Mouse (Mus musculus) heart, postnatal 14 days (tissue): Measurements from ENCODE around the gene Lrrc8d. TPM values are rescaled to one million over a fixed set of nuclear protein-coding genes. Genes with fewer than 3 reads are reported as not detected.
"Not testable (repeated sequence)": the region's sequence is repeated elsewhere in the genome, so short reads cannot be mapped to it uniquely, and the experiment has no call there.

ENCODE experiments used
- DNase-seq, 2 experiments: peaks; one replicate each; pipeline ENCODE4 v3.0.0; 2021 to 2022
- intact Hi-C: fragments of 180-260 bp; cut with DNase I; formaldehyde crosslinking; loops from one replicate; pipeline ENCODE4 v1.15.1; 2025
- total RNA-seq, 2 experiments: library from RNA; stranded (reverse); gene quantifications; 2 replicates each; pipeline ENCODE4 v1.2.3; 2021

Lrrc8d gene
- total RNA-seq, 2 experiments from 2014 or later = 11.6 to 14.9 TPM

- intact Hi-C loops = loop anchor here (10.0 kb wide), 1 partner anchor 279 kb away; no protein-coding TSS in a partner anchor
- no peak for DNase-seq
Measured at GRCm38 (mm10) chr5:105683912-105684350, 15.8 kb upstream of the Lrrc8d start.

- peak; percentile 78 to 89 for DNase-seq
- intact Hi-C loops = loop anchor here (10.0 kb wide), 1 partner anchor 280 kb away; no protein-coding TSS in a partner anchor
Measured at GRCm38 (mm10) chr5:105684861-105685600, 14.7 kb upstream of the Lrrc8d start.

- intact Hi-C loops = loop anchor here (10.0 kb wide), 1 partner anchor 281 kb away; no protein-coding TSS in a partner anchor
- DNase-seq = not testable (repeated sequence)
Measured at GRCm38 (mm10) chr5:105685780-105686305, 13.9 kb upstream of the Lrrc8d start.

- DNase-seq = no peak
- intact Hi-C loops = loop anchor here (10.0 kb wide), 1 partner anchor 282 kb away; no protein-coding TSS in a partner anchor
Measured at GRCm38 (mm10) chr5:105686331-105686995, 13.3 kb upstream of the Lrrc8d start.

- intact Hi-C loops = no loop called here
- DNase-seq = no peak
Measured at GRCm38 (mm10) chr5:105690502-105691454, 9.0 kb upstream of the Lrrc8d start.

- peak; percentile 42 to 54 for DNase-seq
- intact Hi-C loops = no loop called here
Measured at GRCm38 (mm10) chr5:105691645-105692044, 8.1 kb upstream of the Lrrc8d start.

- intact Hi-C loops = no loop called here
- DNase-seq = no peak
Measured at GRCm38 (mm10) chr5:105694339-105694930, 5.3 kb upstream of the Lrrc8d start.

- intact Hi-C loops = no loop called here
- DNase-seq = no peak
Measured at GRCm38 (mm10) chr5:105696049-105696448, 3.7 kb upstream of the Lrrc8d start.

- DNase-seq = no peak
- intact Hi-C loops = no loop called here
Measured at GRCm38 (mm10) chr5:105697886-105698285, 1.9 kb upstream of the Lrrc8d start.

GRCm38 (mm10) chr5:105698694-105699093 is 1.1 kb upstream of the Lrrc8d start:
- DNase-seq = peak in 1 of 2 experiments; percentile 34
- intact Hi-C loops = no loop called here

GRCm38 (mm10) chr5:105700070-105700851 is 492 bp downstream of the Lrrc8d start:
- peak; percentile 79 to 80 for DNase-seq
- intact Hi-C loops = loop anchor here (5.0 kb wide), 1 partner anchor 92 kb away; no protein-coding TSS in a partner anchor

- DNase-seq = no peak
- intact Hi-C loops = loop anchor here (5.0 kb wide), 1 partner anchor 91 kb away; no protein-coding TSS in a partner anchor
Measured at GRCm38 (mm10) chr5:105701326-105701725, 1.6 kb downstream of the Lrrc8d start.

GRCm38 (mm10) chr5:105701844-105702243 is 2.1 kb downstream of the Lrrc8d start:
- intact Hi-C loops = loop anchor here (5.0 kb wide), 1 partner anchor 90 kb away; no protein-coding TSS in a partner anchor
- DNase-seq = no peak

GRCm38 (mm10) chr5:105702580-105703285 is 3.0 kb downstream of the Lrrc8d start:
- intact Hi-C loops = loop anchor here (5.0 kb wide), 1 partner anchor 90 kb away; no protein-coding TSS in a partner anchor
- no peak for DNase-seq

GRCm38 (mm10) chr5:105703286-105703655 is 3.5 kb downstream of the Lrrc8d start:
- no peak for DNase-seq
- intact Hi-C loops = loop anchor here (5.0 kb wide), 1 partner anchor 89 kb away; no protein-coding TSS in a partner anchor

- intact Hi-C loops = loop anchor here (5.0 kb wide), 1 partner anchor 88 kb away; no protein-coding TSS in a partner anchor
- DNase-seq = peak in 1 of 2 experiments; percentile 56
Measured at GRCm38 (mm10) chr5:105704573-105704972, 4.8 kb downstream of the Lrrc8d start.

- no peak for DNase-seq
- intact Hi-C loops = no loop called here
Measured at GRCm38 (mm10) chr5:105706635-105707034, 6.9 kb downstream of the Lrrc8d start.

- intact Hi-C loops = no loop called here
- no peak for DNase-seq
Measured at GRCm38 (mm10) chr5:105708276-105708675, 8.5 kb downstream of the Lrrc8d start.
